Mouse (Mus musculus) left cerebral cortex, adult 2 months (tissue): ENCODE data around the gene 4930512M02Rik. TPM values are rescaled to one million over a fixed set of nuclear protein-coding genes. Genes with fewer than 3 reads are reported as not detected.
"Not testable (repeated sequence)": the region's sequence is repeated elsewhere in the genome, so short reads cannot be mapped to it uniquely, and the experiment has no call there.

Experiments
- DNase-seq, 2 experiments: peaks; one replicate each; pipeline ENCODE4 v3.0.0; 2021 to 2022; ENCODE audit warnings: low spot score in 2 of 2, mixed read lengths in 1 of 2; ENCODE audit errors: extremely low spot score in 1 of 2
- H3K27ac ChIP-seq: fragments of 200-600 bp; 2 replicates; pipeline ENCODE4 v1.8.1; 2022
- H3K4me3 ChIP-seq: fragments of 200-600 bp; 2 replicates; pipeline ENCODE4 v1.8.1; 2022
- CTCF ChIP-seq: fragments of 200-600 bp; IDR thresholded peaks from 2 replicates; pipeline ENCODE4 v1.8.1; 2022; ENCODE audit warnings: antibody characterized with exemption, mild to moderate bottlenecking, moderate library complexity
- intact Hi-C: fragments of 180-260 bp; cut with DNase I; formaldehyde crosslinking; loops from one replicate; pipeline ENCODE4 v1.15.1; 2025
- long read RNA-seq, 2 experiments: library from polyadenylated mRNA; stranded (forward); transcript quantifications; one replicate each; pipeline ENCODE4 v2.0.0; 2021; ENCODE audit warnings: borderline mapping rate in 2 of 2
- total RNA-seq, 2 experiments: library from RNA; stranded (reverse); gene quantifications; 2 replicates each; pipeline ENCODE4 v1.2.3; 2021

Gene 4930512M02Rik
- not detected for total RNA-seq
- long read RNA-seq, experiment 1: 0 reads
- long read RNA-seq, experiment 2: 0 reads

DNA sequence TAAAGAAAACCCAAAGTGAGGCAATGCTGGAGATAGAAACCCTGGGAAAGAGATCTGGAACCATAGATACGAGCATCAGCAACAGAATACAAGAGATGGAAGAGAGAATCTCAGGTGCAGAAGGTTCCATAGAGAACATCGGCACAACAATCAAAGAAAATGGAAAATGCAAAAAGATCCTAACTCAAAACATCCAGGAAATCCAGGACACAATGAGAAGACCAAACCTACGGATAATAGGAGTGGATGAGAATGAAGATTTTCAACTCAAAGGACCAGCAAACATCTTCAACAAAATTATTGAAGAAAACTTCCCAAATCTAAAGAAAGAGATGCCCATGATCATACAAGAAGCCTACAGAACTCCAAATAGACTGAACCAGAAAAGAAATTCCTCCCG, at the start of gene 4930512M02Rik:
Gene 4930512M02Rik (minus strand): TSS at position 101 of the 400 bp plus-strand sequence.
- H3K27ac ChIP-seq, intact Hi-C loops, DNase-seq, H3K4me3 ChIP-seq: not testable (repeated sequence)

DNA sequence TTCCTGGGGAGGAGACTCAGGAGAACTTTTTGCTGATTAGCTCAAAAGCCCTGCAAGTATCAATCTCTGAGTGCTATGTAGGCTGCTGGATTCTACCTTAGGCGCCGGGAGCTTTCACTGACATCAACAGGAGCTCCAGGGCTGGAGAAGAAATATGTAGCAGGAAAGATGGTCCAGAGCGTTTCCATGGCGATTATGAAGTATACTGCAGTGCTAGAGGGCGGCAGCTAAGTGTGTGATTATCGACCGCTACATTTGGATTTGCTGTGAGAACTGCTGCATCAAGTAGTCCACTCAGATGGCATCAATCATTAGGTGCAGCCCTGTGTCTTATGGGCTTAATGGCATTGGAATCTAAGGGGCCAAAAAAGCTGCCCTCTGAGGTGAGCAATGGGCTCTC, 49.5 kb upstream of the 4930512M02Rik start:
- intact Hi-C loops: no loop called here
- DNase-seq: no peak
- Histone ChIP-seq H3K27ac (no peak overlapping the region), H3K4me3 (no peak overlapping the region)
- no peak for TF ChIP-seq CTCF

DNA sequence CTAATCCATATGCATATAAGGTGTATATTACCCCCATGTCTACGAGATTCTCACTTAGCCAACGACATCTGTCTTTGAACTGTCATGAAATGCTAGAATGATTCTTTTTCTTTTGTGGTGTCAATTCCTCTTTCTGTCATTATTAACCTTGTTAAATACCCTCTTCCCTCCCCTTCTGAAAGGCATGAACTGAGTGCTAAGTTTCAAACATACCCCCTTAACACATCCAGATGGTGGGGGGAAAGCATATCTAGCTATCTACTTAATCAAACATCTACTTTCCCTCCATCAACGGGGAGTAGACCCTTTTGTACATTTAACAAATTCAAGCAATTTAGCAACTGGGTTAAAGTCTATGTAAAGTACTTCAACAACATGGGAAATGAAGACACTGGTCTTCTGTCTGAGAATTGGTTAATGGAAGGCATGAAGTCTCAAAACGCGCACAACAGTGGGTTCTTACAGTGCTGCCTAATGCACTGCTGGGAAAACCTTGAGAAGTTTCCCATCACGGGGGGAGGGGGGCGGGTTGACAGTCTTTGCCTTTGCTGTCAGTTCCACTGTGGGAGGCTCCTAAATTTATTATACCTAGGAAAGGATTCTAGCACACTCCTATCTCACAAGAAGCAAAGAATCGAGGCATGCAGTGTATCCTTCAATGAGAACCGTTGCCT, 48.6 kb upstream of the 4930512M02Rik start:
- H3K27ac ChIP-seq: no peak overlapping the region
- no peak for TF ChIP-seq CTCF

DNA sequence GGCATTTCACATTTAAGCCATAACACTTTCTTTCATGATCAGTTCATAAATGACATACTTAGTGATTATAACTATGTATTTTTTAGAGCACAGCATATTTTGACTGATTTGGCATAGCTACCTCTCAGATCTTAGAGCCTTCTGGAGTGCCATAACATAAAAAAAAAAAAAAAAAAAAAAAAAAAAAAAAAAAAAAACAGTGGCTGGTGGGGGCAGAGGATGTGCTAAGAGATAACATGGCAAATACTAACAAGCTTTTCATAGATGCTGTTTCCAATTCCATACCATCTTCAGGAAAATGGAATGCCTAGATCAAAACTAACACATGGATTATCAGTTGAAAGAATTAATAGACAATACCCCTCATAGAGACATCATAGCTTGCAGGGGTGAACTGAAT, 47.4 kb upstream of the 4930512M02Rik start:
- intact Hi-C loops: no loop called here
- DNase-seq: no peak
- H3K4me3 ChIP-seq: no peak overlapping the region
- TF ChIP-seq CTCF: no peak
- no peak overlapping the region for H3K27ac ChIP-seq

More for the DNA sequence above, 48.6 kb upstream of the 4930512M02Rik start:
- no peak for DNase-seq
- H3K4me3 ChIP-seq: no peak overlapping the region
- intact Hi-C loops: no loop called here

DNA sequence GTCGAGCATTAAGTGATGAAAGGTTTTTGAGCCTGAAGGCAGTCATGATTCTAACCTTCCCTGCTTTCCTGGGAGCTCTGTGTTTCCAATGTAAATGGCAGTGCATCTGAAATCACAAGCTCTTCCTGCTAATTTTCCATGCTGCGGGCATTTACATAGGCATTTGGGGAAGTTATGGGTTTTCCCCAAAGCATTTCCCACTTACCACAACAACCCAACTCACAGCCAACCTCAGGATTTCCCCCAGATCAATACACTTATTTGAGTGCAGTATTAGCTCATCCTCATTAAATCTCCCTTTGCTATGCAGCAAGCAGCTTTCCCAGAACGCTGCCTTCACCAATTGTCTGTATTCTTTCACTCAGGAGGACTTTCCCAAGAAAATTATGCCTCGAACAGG, 45.3 kb upstream of the 4930512M02Rik start:
- DNase-seq: no peak

DNA sequence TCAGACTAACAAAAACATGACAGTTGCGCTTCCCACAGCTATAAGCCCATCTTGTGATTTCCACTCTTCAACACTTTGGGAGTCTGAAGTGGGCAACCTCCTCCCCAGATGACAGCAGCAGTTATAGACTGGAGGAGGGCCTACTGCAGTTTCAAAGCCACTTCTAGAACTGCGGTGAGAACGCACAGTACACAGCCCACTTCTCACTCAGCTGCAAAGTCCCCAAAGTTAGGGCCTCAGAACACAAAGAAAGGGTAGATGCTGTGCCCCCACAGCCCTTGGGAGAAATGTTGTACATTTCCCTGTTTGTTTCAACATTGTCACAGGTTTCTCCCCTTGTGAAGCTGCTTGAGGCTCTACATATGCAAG, 40.3 kb upstream of the 4930512M02Rik start:
- no peak overlapping the region for H3K27ac ChIP-seq
- TF ChIP-seq CTCF: no peak
- H3K4me3 ChIP-seq: no peak overlapping the region
- no peak for DNase-seq
- intact Hi-C loops: no loop called here

More for the DNA sequence above, 45.3 kb upstream of the 4930512M02Rik start:
- no peak overlapping the region for H3K4me3 ChIP-seq
- no peak overlapping the region for H3K27ac ChIP-seq
- no peak for TF ChIP-seq CTCF
- intact Hi-C loops: no loop called here

DNA sequence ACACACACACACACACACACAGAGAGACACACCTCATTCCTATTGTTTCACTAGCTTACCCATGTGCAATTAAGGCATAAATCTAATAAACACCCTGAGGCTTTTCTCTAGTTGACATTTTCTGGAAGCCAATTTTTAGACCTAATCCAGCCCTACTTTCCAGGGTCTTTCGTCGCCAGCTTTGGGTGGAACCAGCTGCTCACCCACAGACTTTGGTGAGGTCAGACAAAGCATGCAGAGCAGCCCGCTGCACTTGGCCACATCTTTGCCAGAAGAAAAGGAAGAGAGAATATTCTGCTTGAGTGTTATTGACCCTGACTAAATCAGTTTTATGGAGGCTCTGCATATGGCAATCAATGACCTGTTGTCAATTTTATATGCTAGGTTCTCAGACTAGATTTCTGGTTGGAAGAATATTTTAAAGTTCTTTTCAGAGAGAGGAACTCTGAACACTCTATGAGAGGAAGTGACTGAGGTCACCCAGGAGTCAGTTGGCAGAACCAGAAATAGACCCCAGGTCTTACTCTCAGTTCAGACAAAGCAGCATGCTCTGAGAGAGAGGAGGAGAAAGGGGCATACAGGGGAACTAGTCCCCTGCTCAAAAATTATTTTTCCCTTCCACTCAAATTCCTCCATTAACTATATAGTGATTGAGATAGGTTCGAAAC, 39.8 kb upstream of the 4930512M02Rik start:
- no peak for DNase-seq
- H3K27ac ChIP-seq: no peak overlapping the region

DNA sequence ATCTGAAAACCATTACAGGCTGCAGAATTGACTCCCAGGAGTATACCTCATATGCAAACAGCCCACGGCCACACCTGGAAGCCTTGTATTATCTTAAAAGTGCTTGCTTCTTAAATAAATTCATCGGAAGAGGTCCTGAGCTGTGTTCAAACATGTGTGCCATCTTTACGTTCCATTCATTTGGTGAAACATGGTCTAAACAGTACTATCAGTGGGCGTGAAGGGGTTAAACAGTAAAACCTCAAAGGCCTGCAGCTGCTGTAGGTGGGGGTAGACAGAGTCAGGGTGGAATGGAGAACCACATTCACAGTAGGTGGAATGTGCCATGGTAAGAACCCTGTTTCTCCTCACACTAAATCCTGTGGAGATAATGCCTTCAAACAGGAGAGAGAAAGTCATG, 33.0 kb upstream of the 4930512M02Rik start:
- intact Hi-C loops: no loop called here
- no peak for DNase-seq
- Histone ChIP-seq H3K4me3 (no peak overlapping the region), H3K27ac (no peak overlapping the region)
- TF ChIP-seq CTCF: no peak

More for the DNA sequence above, 39.8 kb upstream of the 4930512M02Rik start:
- TF ChIP-seq CTCF: no peak
- H3K4me3 ChIP-seq: no peak overlapping the region
- intact Hi-C loops: no loop called here

DNA sequence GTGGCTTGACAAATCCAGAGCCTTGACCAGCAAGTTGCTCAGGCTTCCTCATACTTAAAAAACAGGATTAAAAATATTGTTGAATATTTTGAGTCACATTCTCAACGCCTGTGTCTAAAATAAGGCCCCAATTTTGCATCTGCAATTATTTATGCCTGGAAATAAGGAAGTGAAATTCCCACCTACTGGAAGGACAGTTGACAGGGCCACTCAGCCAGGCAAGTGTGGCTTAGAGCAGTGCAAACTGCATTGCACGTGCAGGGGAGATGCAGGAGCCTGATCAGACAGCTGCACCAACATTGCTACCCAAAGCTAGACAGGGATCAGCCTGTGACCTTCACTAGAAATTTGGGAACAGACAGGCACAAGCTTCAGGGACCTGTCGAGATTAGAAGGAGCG, 31.2 kb upstream of the 4930512M02Rik start:
- TF ChIP-seq CTCF: no peak
- no peak overlapping the region for H3K4me3 ChIP-seq
- no peak overlapping the region for H3K27ac ChIP-seq
- no peak for DNase-seq
- intact Hi-C loops: no loop called here

DNA sequence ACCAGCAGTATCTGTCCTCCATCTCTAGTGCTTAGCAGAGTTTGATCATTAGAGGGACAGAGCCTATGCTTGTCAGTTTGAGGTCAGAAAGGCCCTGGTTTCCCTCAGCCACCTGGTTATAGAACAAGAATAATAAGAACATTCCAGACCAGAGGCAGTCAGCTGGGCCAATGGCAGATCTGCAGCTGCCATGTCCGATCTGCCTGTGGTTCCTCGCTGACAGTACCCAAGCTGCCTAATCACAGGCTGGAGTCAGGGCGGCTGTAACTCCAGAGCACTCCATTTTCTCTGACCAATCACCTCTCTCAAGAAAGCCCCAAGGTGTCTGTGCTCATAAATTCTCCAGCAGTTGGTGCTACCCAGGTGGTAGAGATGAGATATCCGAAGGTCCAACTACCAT, 30.0 kb upstream of the 4930512M02Rik start:
- DNase-seq: no peak
- no peak overlapping the region for H3K4me3 ChIP-seq
- intact Hi-C loops: no loop called here
- no peak for TF ChIP-seq CTCF
- no peak overlapping the region for H3K27ac ChIP-seq

DNA sequence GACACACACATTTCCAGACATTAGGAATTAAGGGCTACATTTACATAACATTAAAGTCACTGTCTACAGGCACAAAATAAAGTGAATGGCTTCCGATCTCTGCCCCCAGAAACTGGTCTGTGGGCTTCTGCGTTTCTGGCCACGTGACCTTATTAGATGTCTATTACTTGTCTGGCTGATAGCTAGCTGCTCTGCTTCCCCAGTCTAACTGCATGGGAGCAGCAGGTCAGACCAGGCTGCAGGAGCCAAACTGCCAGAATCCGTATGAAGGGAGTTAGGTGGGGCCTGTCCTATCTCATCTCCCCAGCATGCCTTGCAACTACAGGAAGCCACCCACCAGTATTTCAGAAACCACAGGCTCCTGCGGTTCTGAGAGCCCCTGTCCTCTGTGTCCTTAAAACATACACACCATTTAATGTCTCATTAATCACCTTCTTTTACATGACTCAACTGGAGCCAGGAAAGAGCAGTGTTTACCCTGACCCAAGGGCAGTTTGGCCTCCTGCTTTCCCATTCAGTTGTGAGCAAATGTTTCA, 29.4 kb upstream of the 4930512M02Rik start:
- no peak for TF ChIP-seq CTCF
- DNase-seq: no peak
- H3K4me3 ChIP-seq: no peak overlapping the region
- intact Hi-C loops: no loop called here
- H3K27ac ChIP-seq: no peak overlapping the region

DNA sequence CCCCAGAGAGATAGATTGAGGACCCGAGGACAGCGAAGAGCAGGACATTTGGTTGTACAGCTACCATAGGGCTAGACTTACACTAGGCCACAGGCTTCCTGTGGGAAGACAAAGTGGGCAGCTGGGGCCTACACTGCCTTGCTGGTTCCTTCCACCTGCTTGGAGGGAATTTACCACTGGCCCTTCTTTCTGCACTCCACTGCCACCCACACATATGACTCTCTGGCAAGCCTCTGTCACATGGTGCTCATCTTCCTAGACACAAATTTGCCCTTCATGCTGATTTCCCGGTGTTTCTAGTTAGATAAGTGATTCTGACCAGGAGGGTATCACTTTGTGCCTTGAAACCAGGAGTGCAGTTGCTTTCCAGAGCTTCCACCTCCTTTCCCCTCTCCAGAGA, 28.8 kb upstream of the 4930512M02Rik start:
- Histone ChIP-seq H3K27ac (no peak overlapping the region), H3K4me3 (no peak overlapping the region)
- DNase-seq: no peak
- no peak for TF ChIP-seq CTCF
- intact Hi-C loops: no loop called here
